Mouse (Mus musculus) Patski (cell line): ENCODE results near the gene Flt3l. TPM values are rescaled to one million over a fixed set of nuclear protein-coding genes. Genes with fewer than 3 reads are reported as not detected.
"Not testable (repeated sequence)": the region's sequence is repeated elsewhere in the genome, so short reads cannot be mapped to it uniquely, and the experiment has no call there.

Experiments used
- ATAC-seq: fragments of 100-300 bp; one replicate; pipeline ENCODE4 v1.8.0; 2021
- CTCF ChIA-PET: fragments of 350-600 bp; sonication (Branson Sonifier 250); formaldehyde crosslinking; loops from one replicate; lab custom pipeline; 2022; ENCODE audit warnings: inconsistent platforms; lab: Charles Lee
- POLR2A ChIA-PET: fragments of 350-600 bp; sonication (Branson Sonifier 250); formaldehyde crosslinking; loops from one replicate; lab custom pipeline; 2022; ENCODE audit warnings: antibody characterized with exemption, inconsistent platforms; lab: Charles Lee
- DNase-seq: peaks from one replicate; pipeline ENCODE4 v3.0.0-alpha.2; 2011; ENCODE audit warnings: low read depth, low spot score
- H3K27me3 ChIP-seq: fragments of 371-371 bp; one replicate; pipeline ENCODE4 v1.5.1; 2021
- CTCF ChIP-seq: fragments of 100-300 bp; IDR thresholded peaks from one replicate; pipeline ENCODE4 v1.5.1; 2021
- in situ Hi-C: fragments of 300-500 bp; cut with MboI; formaldehyde crosslinking; loops from 3 replicates; pipeline ENCODE4 v1.11.1; 2018; ENCODE audit warnings: low pct_unique_long_range_greater_than_20kb, mixed read lengths
- polyA plus RNA-seq: library from polyadenylated mRNA; unstranded; gene quantifications from one replicate; pipeline ENCODE4 v1.2.3, GENCODE M21; 2021

Flt3l gene
- polyA plus RNA-seq, 1 experiment from 2014 or later: 7.3 TPM

DNA sequence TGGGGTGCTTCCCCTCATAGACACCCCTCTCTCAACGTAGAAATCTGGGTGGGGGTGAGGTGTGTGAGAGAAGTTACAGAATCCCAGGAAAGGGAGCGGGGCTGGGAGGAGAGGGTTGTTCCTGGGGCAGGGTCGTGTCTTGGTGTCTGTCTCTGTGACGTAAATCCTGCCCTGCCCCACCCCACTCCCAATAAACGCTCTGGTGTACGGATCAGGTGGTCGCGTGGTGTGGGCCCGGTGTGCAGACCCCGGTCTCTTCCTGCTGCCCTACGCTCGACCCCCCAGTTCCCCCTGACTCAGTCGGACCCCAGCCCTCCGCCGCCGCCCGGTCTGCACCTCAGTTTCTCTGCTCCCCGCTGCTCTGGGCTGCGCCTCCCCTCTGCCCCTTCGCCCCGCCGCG, 39.7 kb upstream of the Flt3l start:
- in situ Hi-C loops: no loop called here
- H3K27me3 ChIP-seq: peaks cover 40% of the 10 kb centered on the region
- no peak for DNase-seq
- CTCF ChIA-PET: interaction anchor here (2.0 kb wide), 1 partner anchor 13 kb away, joined by 6 read pairs; no protein-coding TSS in a partner anchor
- POLR2A ChIA-PET: interaction anchor here (0.6 kb wide), 2 partner anchors 49 to 81 kb away, joined by 3 to 4 read pairs; no protein-coding TSS in a partner anchor
- ATAC-seq: no peak
- TF ChIP-seq CTCF: no peak

DNA sequence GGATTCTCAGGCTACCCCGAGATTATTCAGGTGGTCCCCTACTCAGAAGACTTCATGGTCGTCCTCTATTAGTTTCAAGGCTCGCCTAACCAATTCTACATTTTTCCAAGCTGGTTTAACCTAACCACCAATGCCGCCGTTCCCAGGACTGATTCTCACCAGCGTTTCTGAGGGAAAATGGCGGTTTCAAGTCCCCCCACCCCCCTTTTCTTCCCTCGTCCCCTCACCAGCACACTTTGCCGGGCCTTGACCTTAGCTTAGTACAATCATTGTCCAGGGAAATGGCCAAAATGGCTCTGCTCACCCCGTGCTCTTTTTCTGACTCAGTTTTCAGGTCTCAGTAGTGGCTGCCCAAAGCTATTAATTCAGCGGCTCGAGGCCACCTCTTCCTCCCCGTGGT, 39.2 kb upstream of the Flt3l start:
- ChIA-PET CTCF (interaction anchor here (2.0 kb wide), 1 partner anchor 13 kb away, joined by 6 read pairs; no protein-coding TSS in a partner anchor), POLR2A (interaction anchor here (0.6 kb wide), 2 partner anchors 50 to 80 kb away, joined by 3 to 4 read pairs; no protein-coding TSS in a partner anchor)
- in situ Hi-C loops: no loop called here
- H3K27me3 ChIP-seq: peaks cover 35% of the 10 kb centered on the region
- no peak for ATAC-seq
- no peak for TF ChIP-seq CTCF
- DNase-seq: no peak

DNA sequence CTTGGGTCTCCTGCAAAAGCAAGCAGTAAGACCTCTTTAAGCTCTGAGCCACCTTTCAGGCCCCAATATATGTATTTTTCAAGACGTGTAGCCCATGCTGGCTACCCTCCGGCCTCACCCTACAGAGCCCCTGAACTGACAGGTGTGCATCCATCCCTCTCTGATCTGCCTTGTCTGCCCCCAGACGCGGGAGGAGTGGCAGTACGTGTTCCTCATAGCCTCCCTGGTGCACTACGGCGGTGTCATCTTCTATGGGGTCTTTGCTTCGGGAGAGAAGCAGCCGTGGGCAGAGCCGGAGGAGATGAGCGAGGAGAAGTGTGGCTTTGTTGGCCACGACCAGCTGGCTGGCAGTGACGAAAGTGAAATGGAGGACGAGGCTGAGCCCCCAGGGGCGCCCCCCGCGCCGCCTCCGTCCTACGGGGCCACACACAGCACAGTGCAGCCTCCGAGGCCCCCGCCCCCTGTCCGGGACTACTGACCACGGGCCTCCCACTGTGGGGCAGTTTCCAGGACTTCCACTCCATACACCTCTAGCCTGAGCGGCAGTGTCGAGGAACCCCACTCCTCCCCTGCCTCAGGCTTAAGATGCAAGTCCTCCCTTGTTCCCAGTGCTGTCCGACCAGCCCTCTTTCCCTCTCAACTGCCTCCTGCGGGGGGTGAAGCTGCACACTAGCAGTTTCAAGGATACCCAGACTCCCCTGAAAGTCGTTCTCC, 38.5 kb upstream of the Flt3l start:
- in situ Hi-C loops: no loop called here
- peaks cover 31% of the 10 kb centered on the region for H3K27me3 ChIP-seq
- no peak for DNase-seq
- ChIA-PET CTCF (interaction anchor here (0.9 to 2.0 kb wide), 2 partner anchors 12 to 24 kb away, joined by 4 to 6 read pairs; no protein-coding TSS in a partner anchor), POLR2A (interaction anchor here (0.6 to 0.8 kb wide), 2 partner anchors 12 to 154 kb away, joined by 3 read pairs; no protein-coding TSS in a partner anchor)
- no peak for ATAC-seq
- TF ChIP-seq CTCF: no peak

DNA sequence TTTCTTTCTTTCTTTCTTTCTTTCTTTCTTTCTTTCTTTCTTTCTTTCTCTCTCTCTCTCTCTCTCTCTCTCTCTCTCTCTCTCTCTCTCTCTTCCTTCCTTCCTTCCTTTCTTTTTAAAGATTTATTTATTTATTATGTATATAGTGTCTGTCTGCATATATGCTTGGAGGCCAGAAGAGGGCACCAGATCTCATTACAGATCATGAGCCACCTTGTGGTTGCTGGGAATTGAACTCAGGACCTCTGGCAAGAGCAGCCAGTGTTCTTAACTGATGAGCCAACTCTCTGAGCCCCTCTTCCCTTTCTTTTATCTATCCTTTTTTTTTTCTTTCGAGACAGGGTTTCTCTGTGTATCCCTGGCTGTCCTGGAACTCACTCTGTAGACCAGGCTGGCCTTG, 37.5 kb upstream of the Flt3l start:
- POLR2A ChIA-PET, ATAC-seq, DNase-seq, in situ Hi-C loops: not testable (repeated sequence)
- H3K27me3 ChIP-seq: peaks cover 29% of the 10 kb centered on the region
- CTCF ChIA-PET: interaction anchor here (0.9 to 2.0 kb wide), 2 partner anchors 11 to 25 kb away, joined by 4 to 6 read pairs; no protein-coding TSS in a partner anchor

DNA sequence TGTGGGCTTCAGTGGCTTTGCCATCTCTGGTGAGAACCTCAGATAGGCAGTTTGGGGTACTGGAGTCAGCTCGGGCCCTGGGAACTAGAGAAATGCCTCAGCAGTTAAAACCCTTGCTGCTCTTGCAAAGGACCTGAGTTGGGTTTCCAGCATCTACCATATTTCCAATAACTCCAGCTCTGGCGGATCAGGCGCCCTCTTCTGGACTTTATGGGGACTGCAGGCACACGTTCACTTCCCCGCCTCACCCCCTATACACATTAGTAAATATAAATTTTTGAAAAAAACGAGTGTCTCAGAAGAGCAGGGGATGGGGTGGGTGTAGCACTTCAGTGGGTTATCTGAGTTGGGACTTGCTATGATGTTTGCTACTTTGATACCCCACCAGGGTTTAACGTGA, 36.7 kb upstream of the Flt3l start:
- in situ Hi-C loops: no loop called here
- ChIA-PET CTCF (interaction anchor here (1.0 kb wide), 1 partner anchor 10 kb away, joined by 3 read pairs; no protein-coding TSS in a partner anchor), POLR2A (no interaction called here)
- DNase-seq: no peak
- no peak for ATAC-seq
- no peak for TF ChIP-seq CTCF
- H3K27me3 ChIP-seq: peaks cover 37% of the 10 kb centered on the region

DNA sequence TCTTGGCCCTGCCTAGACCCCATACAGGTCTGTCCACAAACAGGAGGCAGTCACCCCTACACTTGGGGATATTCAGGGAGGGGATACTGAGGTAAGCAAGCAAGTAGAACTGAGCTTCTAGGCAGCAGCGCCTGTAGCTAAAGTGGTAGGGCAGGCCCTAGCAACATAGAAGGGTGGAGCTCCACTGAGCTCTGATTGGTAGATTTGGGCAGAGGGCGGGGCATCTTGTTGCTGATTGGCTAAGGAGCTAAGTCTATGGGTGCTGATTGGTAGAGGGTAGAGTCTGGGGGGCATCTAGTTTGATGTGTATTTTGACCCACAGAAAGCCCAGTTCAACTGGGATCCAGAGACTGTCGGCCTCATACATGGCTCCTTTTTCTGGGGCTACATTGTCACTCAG, 33.3 kb upstream of the Flt3l start:
- ATAC-seq (no peak), DNase-seq (no peak)
- peaks cover 41% of the 10 kb centered on the region for H3K27me3 ChIP-seq
- TF ChIP-seq CTCF: no peak
- POLR2A ChIA-PET: no interaction called here
- in situ Hi-C loops: loop anchor here (10.0 kb wide), 1 partner anchor 185 kb away; no protein-coding TSS in a partner anchor
- CTCF ChIA-PET: no interaction called here

DNA sequence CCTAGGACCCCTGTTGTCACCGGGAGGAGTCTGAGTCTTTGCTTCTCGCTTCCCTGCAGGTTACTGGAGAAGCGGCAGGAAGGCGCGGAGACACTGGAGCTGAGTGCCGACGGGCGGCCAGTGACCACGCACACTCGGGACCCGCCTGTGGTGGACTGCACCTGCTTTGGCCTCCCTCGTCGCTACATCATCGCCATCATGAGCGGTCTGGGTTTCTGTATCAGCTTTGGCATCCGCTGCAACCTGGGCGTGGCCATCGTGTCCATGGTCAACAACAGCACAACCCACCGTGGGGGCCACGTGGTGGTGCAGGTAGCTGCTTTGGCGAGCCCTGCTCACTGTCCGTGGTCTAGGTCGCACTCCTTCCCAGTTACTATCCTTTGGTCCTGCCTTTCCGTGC, 32.4 kb upstream of the Flt3l start:
- H3K27me3 ChIP-seq: peaks cover 46% of the 10 kb centered on the region
- no peak for DNase-seq
- ATAC-seq: no peak
- in situ Hi-C loops: loop anchor here (10.0 kb wide), 1 partner anchor 186 kb away; no protein-coding TSS in a partner anchor
- POLR2A ChIA-PET: no interaction called here
- CTCF ChIA-PET: no interaction called here
- no peak for TF ChIP-seq CTCF

DNA sequence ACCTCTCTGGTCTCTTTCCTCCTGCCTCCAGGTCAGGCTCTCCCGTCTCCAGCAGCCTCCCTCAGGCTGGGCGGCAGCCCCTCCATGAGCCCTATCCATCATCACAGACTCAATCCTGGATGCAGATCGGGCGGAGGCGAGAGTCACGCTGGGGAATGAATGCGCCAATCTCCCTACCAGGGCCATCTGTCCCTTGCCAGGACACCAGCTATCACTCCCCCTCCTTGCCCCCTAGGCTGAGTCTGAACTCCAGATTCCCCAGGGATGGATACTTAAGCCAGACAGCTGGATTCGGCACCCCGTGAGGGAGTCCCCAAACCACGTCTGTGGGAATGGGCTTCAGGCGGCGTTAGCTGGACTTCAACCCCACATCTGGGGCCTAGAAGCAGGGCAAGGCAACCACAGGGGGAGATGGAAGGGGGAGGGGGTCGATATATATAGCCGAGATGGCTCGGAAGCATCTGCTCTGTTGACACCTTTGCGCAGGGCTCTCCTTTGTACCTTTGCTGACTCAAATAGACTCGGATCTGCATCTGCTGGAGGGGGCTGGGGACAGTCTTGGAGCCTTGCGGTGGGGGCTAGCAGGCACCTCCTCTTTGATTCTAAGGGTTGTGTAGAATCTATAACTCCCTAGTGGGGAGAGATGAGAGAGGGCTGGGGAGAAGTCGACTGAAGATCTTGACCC, 31.7 kb upstream of the Flt3l start:
- ChIA-PET CTCF (no interaction called here), POLR2A (no interaction called here)
- peaks cover 50% of the 10 kb centered on the region for H3K27me3 ChIP-seq
- ATAC-seq (no peak), DNase-seq (no peak)
- no peak for TF ChIP-seq CTCF
- in situ Hi-C loops: loop anchor here (10.0 kb wide), 1 partner anchor 187 kb away; no protein-coding TSS in a partner anchor

DNA sequence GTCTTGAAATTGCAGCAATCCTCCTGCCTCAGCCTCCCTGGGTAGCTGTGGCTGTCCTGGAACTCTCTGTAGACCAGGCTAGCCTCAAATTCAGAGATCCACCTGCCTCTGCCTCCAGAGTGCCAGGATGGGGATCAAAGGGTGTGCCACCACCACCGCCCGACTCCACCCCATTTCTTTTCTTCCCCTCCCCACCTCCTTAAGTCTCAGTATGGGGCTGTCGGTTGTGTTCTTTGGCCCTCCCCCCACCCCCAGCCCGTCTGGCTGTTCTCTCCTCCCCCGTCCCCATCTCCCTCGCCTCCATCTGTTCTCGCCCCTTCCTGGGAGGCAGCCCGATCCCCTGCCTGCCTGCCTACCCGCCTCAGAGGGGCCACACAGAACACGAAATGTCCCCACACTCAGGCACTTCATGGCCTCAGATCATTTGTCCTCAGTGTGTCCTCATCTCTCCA, 30.7 kb upstream of the Flt3l start:
- DNase-seq (no peak), ATAC-seq (no peak)
- in situ Hi-C loops: loop anchor here (10.0 kb wide), 1 partner anchor 188 kb away; no protein-coding TSS in a partner anchor
- peaks cover 50% of the 10 kb centered on the region for H3K27me3 ChIP-seq
- no peak for TF ChIP-seq CTCF
- ChIA-PET POLR2A (no interaction called here), CTCF (no interaction called here)

DNA sequence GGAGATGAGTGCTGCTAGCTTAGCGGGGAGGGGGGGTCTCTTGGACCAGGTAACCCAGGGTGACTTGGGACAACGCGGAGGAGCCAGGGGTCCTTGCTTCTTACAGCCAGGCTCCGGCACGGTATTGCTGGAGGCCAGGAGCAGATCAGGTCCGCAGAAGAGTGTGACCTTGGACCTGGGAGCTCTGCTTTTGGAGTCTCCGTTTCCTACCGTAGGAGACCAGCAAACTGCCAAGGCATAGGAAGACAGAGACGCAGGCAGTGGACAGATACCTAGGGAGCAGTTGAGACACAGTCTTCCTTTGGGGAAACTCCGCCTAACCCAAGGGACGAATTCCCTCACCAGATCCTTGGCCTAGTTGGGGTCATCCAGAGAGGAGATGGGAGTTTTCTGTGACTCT, 29.5 kb upstream of the Flt3l start:
- no peak for TF ChIP-seq CTCF
- ChIA-PET CTCF (no interaction called here), POLR2A (no interaction called here)
- in situ Hi-C loops: loop anchor here (10.0 kb wide), 1 partner anchor 189 kb away; no protein-coding TSS in a partner anchor
- ATAC-seq: no peak
- DNase-seq: no peak
- H3K27me3 ChIP-seq: peaks cover 50% of the 10 kb centered on the region
